Comparison of ENCODE assay signal across 15 mouse cellular contexts in genomic region chr9:113115576-113115975, GRCm38 (mm10).
"Had no signal": no experiment of that assay in that cellular context is flagged by ENCODE, and none has a peak within 500 bp of the region (broad histone marks: within the 10 kb centered on the region; RNA-seq: fewer than 3 reads in every experiment).

No protein-coding gene starts in this region.

- H3K4me2 ChIP-seq: limb, embryonic 13.5 days; liver, embryonic 11.5 days; lung, embryonic 14.5 days; midbrain, embryonic 11.5 days; midbrain, embryonic 15.5 days; neural tube, embryonic 13.5 days had no signal

- H3K9ac ChIP-seq: limb, embryonic 13.5 days; lung, embryonic 14.5 days; midbrain, embryonic 15.5 days; neural tube, embryonic 13.5 days had no signal

- H3K4me3 ChIP-seq: limb, embryonic 13.5 days; midbrain, embryonic 15.5 days; neural tube, embryonic 13.5 days had no signal

- H3K36me3 ChIP-seq: limb, embryonic 13.5 days; midbrain, embryonic 15.5 days; neural tube, embryonic 13.5 days had no signal

- H3K27ac ChIP-seq: limb, embryonic 13.5 days; midbrain, embryonic 15.5 days; neural tube, embryonic 13.5 days had no signal

- H3K4me1 ChIP-seq: limb, embryonic 13.5 days; midbrain, embryonic 15.5 days; neural tube, embryonic 13.5 days had no signal

- ATAC-seq: intestine, embryonic 16.5 days; midbrain, embryonic 15.5 days had no signal

- H3K27me3 ChIP-seq: limb, embryonic 13.5 days; midbrain, embryonic 15.5 days; neural tube, embryonic 13.5 days had no signal

- DNase-seq: kidney, adult 2 months; kidney, postnatal 25 days; layer of hippocampus, adult 9-11 months; layer of hippocampus, postnatal 36 days; lung, embryonic 14.5 days; lung, postnatal 10 days; lung, postnatal 4 days; right cerebral cortex, postnatal 14 days; thymus, postnatal 36 days had no signal

- H3K9me3 ChIP-seq: limb, embryonic 13.5 days; midbrain, embryonic 15.5 days; neural tube, embryonic 13.5 days had no signal
